Mouse (Mus musculus): ENCODE data around the gene Gpha2. TPM values are rescaled to one million over a fixed set of nuclear protein-coding genes. Genes with fewer than 3 reads are reported as not detected.
A peak's percentile ranks its signal among the peaks of the same experiment; 100 is the strongest.

Gene Gpha2
- total and polyA plus RNA-seq, 2 experiments from 2014 or later: not detected

DNA sequence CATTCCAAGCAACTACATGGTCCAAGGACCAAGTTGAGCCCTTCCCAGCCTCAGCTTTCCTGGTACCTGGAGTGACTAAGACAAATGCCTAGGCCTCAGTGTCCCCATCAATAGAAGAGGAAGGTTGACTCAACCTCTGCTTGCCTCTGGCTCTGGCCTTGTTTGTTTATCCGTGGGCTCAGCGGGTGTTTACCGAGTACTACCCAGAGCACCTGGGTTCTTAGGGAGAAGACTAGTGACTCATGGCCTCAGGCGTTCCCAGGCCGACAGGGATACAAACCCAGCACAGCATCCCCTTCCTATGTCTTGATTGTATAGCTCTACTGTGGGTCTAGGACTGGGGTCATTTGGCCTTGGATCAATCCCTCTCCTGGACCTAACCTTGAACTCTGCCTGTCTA lies 17.0 kb downstream of the Gpha2 start:
- H3K27me3 ChIP-seq (ENCODE audit: insufficient read depth, low read length): no peaks in the 10 kb centered on the region
- peaks cover 39% of the 10 kb centered on the region for H3K36me3 ChIP-seq (ENCODE audit: insufficient read depth, low read length)
- peaks cover 6% of the 10 kb centered on the region for H3K4me1 ChIP-seq (ENCODE audit: insufficient read depth, low read length)
- H3K4me3 ChIP-seq (ENCODE audit: low read depth, low read length): no peak overlapping the region
- no peaks in the 10 kb centered on the region for H3K9me3 ChIP-seq (ENCODE audit: low read length)
- 83% methylated on average over 5 of the region's 5 CpGs for WGBS
- no peak for TF ChIP-seq CTCF (IDR thresholded peaks at IDR 0.05)
- ATAC-seq (ENCODE audit: low FRiP score) (no peak), DNase-seq (ENCODE audit: low spot score) (no peak)
- H3K27ac ChIP-seq (ENCODE audit: low read depth, low read length): no peak overlapping the region
- H3K9ac ChIP-seq (replicated peaks; ENCODE audit: low read length, poor library complexity, severe bottlenecking): no peak overlapping the region
- no peak overlapping the region for H3K4me2 ChIP-seq (ENCODE audit: low read depth, low read length, poor library complexity, severe bottlenecking)

DNA sequence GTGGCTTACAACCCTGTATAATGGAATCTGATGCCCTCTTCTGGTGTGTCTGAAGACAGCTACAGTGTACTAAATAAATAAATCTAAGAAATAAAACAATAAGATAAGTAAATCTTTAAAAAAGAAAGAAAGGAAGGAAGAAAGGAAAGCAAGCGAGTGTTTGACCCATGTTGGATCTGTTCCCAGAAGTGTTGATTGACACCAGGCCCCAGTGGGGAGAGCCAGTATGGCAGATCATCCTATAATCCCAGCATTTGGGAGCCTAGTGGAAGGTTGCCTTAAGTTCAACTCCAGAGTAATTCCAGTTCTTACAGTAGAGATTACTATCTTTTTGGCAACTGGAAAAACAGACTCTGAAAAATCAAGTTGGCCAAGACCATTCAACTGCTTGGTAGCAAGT lies 19.6 kb downstream of the Gpha2 start:
- H3K4me3 ChIP-seq (ENCODE audit: low read depth, low read length): no peak overlapping the region
- H3K27me3 ChIP-seq (ENCODE audit: insufficient read depth, low read length): no peaks in the 10 kb centered on the region
- no peak for ATAC-seq (ENCODE audit: low FRiP score)
- no peak for TF ChIP-seq CTCF (IDR thresholded peaks at IDR 0.05)
- no peak overlapping the region for H3K9ac ChIP-seq (replicated peaks; ENCODE audit: low read length, poor library complexity, severe bottlenecking)
- no peak overlapping the region for H3K4me2 ChIP-seq (ENCODE audit: low read depth, low read length, poor library complexity, severe bottlenecking)
- 73% methylated on average over 1 of the region's 1 CpGs for WGBS
- DNase-seq (ENCODE audit: low spot score): no peak
- peaks cover 6% of the 10 kb centered on the region for H3K4me1 ChIP-seq (ENCODE audit: insufficient read depth, low read length)
- H3K36me3 ChIP-seq (ENCODE audit: insufficient read depth, low read length): peaks cover 52% of the 10 kb centered on the region
- no peak overlapping the region for H3K27ac ChIP-seq (ENCODE audit: low read depth, low read length)
- no peaks in the 10 kb centered on the region for H3K9me3 ChIP-seq (ENCODE audit: low read length)

DNA sequence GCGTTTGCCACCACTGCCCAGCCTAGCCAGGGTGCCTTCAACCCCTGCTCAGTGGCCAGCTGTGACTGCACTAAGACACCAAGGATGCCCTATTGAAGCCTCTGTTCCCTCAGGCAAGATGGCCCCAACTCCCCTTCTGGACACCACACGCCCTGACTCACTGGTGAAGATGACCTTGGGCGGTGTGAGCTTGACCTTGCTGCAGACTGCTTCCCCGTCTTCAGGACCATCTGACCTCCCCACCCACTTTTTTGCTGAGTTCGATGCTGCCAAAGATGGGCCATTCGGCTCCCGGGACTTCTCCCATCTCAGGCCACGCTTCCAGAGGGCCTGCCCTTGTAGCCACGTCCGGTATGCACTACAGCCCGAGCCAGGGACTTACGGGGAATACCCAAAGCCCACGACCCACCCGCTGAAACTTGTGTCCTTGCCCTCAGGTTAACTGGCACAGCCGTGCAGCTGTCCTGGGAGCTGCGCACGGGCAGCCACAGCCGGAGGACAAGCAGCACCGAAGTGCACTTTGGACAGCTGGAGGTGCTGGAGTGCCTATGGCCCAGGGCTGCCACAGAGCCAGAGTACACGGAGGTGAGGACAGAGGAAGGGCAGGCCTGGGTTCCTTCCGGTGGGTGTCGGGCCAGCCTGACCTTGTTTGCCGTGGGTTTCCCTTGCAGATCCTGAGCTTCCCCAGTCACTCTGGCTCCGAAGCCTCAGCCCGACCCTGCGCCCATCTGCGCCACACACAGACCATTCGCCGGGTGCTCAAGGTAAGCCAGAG lies 21.5 kb downstream of the Gpha2 start:
- H3K27ac ChIP-seq (ENCODE audit: low read depth, low read length): no peak overlapping the region
- WGBS: 95% methylated on average over 29 of the region's 29 CpGs

DNA sequence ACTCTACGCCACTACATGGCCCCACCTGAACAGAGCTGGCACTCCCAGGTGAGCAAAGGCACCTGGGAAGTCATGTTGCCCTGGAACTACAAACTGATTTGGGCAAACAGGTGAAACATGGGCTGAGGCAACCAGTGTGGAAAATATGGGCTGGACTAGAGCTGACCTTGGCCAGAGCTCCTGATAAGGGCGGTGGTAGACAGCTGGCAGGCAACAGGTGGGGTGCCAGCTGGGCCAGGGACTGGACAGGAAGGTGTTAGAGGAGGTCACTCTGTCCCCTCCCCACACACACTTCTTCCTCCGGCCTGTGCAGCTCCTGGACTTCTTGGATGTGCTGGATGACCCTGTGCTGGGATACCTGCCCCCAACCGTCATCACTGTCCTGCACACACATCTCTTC lies 26.8 kb downstream of the Gpha2 start:
- H3K36me3 ChIP-seq (ENCODE audit: insufficient read depth, low read length): peaks cover 84% of the 10 kb centered on the region
- H3K4me2 ChIP-seq (ENCODE audit: low read depth, low read length, poor library complexity, severe bottlenecking): no peak overlapping the region
- ATAC-seq (ENCODE audit: low FRiP score) (no peak), DNase-seq (ENCODE audit: low spot score) (no peak)
- H3K4me3 ChIP-seq (ENCODE audit: low read depth, low read length): no peak overlapping the region
- no peak for TF ChIP-seq CTCF (IDR thresholded peaks at IDR 0.05)
- no peak overlapping the region for H3K9ac ChIP-seq (replicated peaks; ENCODE audit: low read length, poor library complexity, severe bottlenecking)
- 96% methylated on average over 4 of the region's 4 CpGs for WGBS
- H3K27ac ChIP-seq (ENCODE audit: low read depth, low read length): no peak overlapping the region
- H3K9me3 ChIP-seq (ENCODE audit: low read length): no peaks in the 10 kb centered on the region
- no peaks in the 10 kb centered on the region for H3K27me3 ChIP-seq (ENCODE audit: insufficient read depth, low read length)
- no peaks in the 10 kb centered on the region for H3K4me1 ChIP-seq (ENCODE audit: insufficient read depth, low read length)

More for the DNA sequence above, 21.5 kb downstream of the Gpha2 start:
- ATAC-seq (ENCODE audit: low FRiP score) (no peak), DNase-seq (ENCODE audit: low spot score) (no peak)
- H3K4me1 ChIP-seq (ENCODE audit: insufficient read depth, low read length): peaks cover 1% of the 10 kb centered on the region; the same call in 1 of the 2 replicates
- no peaks in the 10 kb centered on the region for H3K27me3 ChIP-seq (ENCODE audit: insufficient read depth, low read length)
- H3K36me3 ChIP-seq (ENCODE audit: insufficient read depth, low read length): peaks cover 69% of the 10 kb centered on the region
- no peaks in the 10 kb centered on the region for H3K9me3 ChIP-seq (ENCODE audit: low read length)
- no peak overlapping the region for H3K4me2 ChIP-seq (ENCODE audit: low read depth, low read length, poor library complexity, severe bottlenecking)
- no peak overlapping the region for H3K9ac ChIP-seq (replicated peaks; ENCODE audit: low read length, poor library complexity, severe bottlenecking)
- no peak for TF ChIP-seq CTCF (IDR thresholded peaks at IDR 0.05)
- H3K4me3 ChIP-seq (ENCODE audit: low read depth, low read length): no peak overlapping the region

DNA sequence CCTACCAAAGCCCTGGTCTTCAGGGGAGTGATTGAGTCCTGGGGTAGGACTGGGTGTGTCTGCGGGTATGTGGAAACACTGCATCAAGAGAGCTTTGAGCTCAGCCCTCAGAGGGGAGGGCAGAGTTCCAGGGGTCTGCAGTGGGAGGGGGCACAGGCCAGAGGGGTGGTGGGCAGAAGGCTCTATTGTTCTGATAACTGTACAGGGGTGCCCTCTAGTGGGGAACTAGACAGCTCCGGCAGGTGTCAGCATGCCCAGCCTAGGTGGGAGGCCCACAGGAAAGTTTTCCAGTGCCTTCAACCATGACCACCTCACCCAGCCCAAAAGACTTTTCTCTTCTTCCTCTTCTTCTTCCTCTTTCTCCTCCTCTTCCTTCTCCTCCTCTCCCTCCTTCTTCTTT lies 34.2 kb downstream of the Gpha2 start:
- no peak for ATAC-seq (ENCODE audit: low FRiP score)
- no peak overlapping the region for H3K4me3 ChIP-seq (ENCODE audit: low read depth, low read length)
- H3K36me3 ChIP-seq (ENCODE audit: insufficient read depth, low read length): peaks cover 50% of the 10 kb centered on the region
- WGBS: 69% methylated on average over 2 of the region's 2 CpGs
- H3K4me1 ChIP-seq (ENCODE audit: insufficient read depth, low read length): no peaks in the 10 kb centered on the region
- no peak overlapping the region for H3K27ac ChIP-seq (ENCODE audit: low read depth, low read length)
- peak; percentile 48 for TF ChIP-seq CTCF (IDR thresholded peaks at IDR 0.05)
- H3K27me3 ChIP-seq (ENCODE audit: insufficient read depth, low read length): no peaks in the 10 kb centered on the region
- H3K4me2 ChIP-seq (ENCODE audit: low read depth, low read length, poor library complexity, severe bottlenecking): no peak overlapping the region
- no peak overlapping the region for H3K9ac ChIP-seq (replicated peaks; ENCODE audit: low read length, poor library complexity, severe bottlenecking)
- no peak for DNase-seq (ENCODE audit: low spot score)
- no peaks in the 10 kb centered on the region for H3K9me3 ChIP-seq (ENCODE audit: low read length)

DNA sequence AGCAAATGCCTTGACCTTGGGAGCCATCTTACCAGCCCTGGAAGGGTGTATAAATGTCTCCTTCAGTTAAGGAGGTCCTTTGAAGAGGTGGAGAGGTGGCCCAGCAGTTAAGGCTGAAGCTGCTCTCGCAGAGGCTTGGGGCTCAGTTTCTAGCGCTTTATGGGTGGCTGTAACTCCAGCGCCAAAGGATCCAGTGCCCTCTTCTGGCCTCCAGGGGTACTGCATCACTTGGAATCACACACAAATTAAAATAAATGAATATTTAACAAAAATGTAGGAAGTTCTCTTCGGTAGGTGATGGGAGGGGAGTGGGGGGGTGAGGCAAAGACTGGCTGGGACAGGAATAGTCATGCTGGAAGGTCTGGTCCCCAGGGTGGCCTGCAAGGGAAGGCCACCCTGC lies 34.8 kb downstream of the Gpha2 start:
- no peak overlapping the region for H3K4me2 ChIP-seq (ENCODE audit: low read depth, low read length, poor library complexity, severe bottlenecking)
- H3K4me3 ChIP-seq (ENCODE audit: low read depth, low read length): no peak overlapping the region
- no peak for DNase-seq (ENCODE audit: low spot score)
- H3K9ac ChIP-seq (replicated peaks; ENCODE audit: low read length, poor library complexity, severe bottlenecking): no peak overlapping the region
- H3K9me3 ChIP-seq (ENCODE audit: low read length): no peaks in the 10 kb centered on the region
- peak; percentile 60 for TF ChIP-seq CTCF (IDR thresholded peaks at IDR 0.05)
- ATAC-seq (ENCODE audit: low FRiP score): no peak
- 75% methylated on average over 4 of the region's 4 CpGs for WGBS
- H3K27ac ChIP-seq (ENCODE audit: low read depth, low read length): no peak overlapping the region
- H3K27me3 ChIP-seq (ENCODE audit: insufficient read depth, low read length): no peaks in the 10 kb centered on the region
- H3K4me1 ChIP-seq (ENCODE audit: insufficient read depth, low read length): no peaks in the 10 kb centered on the region
- H3K36me3 ChIP-seq (ENCODE audit: insufficient read depth, low read length): peaks cover 44% of the 10 kb centered on the region

Measured in midbrain, postnatal 0 days (tissue).